Mouse (Mus musculus): Measurements from ENCODE around the gene Mepce.
A peak's percentile ranks its signal among the peaks of the same experiment; 100 is the strongest.
"Not testable (repeated sequence)": the region's sequence is repeated elsewhere in the genome, so short reads cannot be mapped to it uniquely, and the experiment has no call there.

The Mepce gene

GRCm38 (mm10) chr5:137758921-137759534 is 28.4 kb downstream of the Mepce start:
- DNase-seq (ENCODE audit: low spot score): no peak

DNA sequence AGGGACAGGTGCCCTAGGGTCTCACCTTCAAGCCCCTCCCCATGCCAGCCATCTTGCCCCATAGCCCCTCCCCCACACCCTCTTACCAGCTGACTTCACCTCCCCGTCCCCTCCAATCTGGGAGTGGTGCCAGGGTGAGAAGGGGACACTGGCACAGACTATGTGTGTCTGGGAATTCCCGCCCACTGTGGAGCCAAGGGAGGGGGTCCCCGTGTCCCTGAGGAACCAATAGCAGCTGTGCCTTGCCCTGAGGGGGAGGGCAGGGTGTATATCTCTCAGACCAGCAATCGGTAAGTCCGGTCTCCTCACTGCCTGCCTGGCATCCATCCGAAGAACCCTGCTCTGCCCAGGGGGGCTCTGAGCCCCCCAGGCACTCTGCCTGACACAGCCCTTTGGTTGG is 29.6 kb downstream of the Mepce start:
- DNase-seq (ENCODE audit: low spot score): no peak

GRCm38 (mm10) chr5:137756882-137757661 is 30.4 kb downstream of the Mepce start:
- DNase-seq (ENCODE audit: low spot score): peak; percentile 84

DNA sequence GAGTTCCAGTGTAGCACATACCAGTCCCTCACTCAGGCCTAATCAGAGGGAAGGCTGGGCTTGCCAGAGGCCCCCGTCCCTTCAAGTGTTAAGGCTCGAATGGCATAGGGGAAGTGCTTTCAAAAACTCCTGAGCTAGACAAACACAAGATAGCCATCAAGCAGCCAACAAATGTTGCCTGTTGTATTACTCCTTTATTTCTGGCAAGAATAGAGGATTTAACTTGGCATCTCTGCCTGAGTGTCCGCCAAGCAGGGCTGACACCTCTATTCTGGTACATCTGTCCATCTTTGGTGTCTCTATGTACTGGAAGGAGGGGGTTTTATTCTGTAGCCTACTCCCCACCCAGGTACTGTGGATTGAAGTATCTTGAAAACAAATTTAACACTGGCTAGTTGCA is 31.3 kb downstream of the Mepce start:
- no peak for DNase-seq (ENCODE audit: low spot score)

GRCm38 (mm10) chr5:137755425-137755824 is 32.0 kb downstream of the Mepce start:
- DNase-seq (ENCODE audit: low spot score): no peak

DNA sequence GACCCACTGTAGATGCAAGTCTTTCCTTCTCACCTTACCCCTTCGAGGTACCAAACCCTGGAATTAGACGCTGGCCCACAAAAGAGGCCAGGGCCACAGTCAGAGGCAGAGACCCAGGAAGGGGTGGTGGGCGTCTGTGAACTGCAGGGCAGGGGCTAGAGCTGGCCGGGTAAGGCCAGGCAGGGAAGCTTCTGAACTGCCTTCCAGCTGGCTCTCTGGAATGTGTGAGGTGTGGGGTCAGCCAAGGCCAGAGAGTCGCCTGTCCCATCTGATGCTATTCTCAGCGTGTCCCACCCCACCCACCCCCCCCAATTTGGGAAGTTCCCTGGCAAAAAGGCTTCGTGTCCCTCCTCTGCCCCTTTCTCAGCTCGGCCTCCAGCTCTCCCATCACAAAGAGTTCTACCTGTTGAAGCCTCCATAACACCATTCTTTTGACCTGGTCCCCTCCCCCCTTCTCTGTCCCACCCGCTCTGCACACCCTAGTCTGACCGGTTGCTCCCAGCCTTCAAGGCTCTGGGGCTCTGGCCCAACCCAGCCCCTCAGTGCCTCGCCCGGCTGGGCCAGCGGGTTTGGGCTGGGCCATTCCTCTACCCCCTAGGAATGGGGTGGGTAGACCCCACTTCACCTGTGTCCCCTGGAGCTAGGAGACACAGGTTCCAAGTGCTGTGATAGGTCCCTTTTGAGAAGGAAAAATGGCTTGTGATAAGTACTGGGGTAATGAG is 34.2 kb downstream of the Mepce start:
- DNase-seq (ENCODE audit: low spot score): no peak

DNA sequence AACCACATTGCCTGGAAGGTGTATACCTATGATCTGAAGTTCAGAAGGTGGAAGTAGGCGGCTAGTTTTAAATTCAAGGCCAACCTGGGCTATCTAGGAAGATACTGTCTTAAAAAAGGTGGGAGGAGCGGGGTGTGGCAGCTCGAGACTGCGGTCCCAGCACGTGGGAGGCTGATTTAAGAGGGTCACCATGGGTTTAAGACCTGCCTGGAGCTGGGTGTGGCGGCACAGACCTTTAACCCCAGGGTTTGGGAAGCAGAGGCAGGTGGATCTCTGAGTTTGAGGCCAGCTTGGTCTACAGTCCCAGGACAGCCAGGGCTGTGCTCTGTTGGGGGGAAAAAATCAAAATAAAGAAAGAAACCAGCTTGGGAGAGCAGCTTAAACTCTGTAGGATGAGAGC is 35.5 kb downstream of the Mepce start:
- DNase-seq (ENCODE audit: low spot score): no peak

GRCm38 (mm10) chr5:137751221-137751887 is 36.1 kb downstream of the Mepce start:
- no peak for DNase-seq (ENCODE audit: low spot score)

GRCm38 (mm10) chr5:137750212-137750611 is 37.2 kb downstream of the Mepce start:
- not testable (repeated sequence) for DNase-seq (ENCODE audit: low spot score)

DNA sequence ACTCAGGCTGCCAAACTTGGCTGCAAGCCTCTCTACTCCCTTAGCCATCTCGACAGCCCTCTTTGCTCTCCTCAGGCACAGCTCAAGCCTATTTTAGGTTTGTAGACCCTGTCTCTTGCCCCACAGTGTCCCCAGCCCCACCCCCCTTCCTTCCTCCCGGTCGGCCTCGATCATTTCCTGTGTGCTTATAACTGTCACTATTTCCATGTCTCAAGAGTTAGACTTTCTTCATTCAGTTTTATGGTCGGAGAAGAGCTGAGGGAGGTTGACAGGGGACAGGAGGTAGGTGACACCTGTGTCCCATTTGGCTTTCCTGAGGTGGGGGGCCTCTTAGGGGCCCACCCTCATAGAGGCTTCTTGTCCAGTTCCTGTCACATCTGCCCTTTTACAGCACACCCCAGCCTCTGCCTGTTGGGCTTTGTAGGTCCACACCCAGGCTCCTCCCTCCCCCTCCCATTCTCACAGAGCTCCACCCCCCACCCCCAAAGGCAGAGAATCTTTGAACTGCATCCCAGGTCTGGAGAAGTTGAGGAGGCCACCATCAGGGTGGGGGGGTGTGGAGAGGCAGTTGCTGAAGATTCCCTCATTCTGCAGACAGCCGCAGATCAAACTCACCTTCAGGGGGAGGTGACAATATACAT is 38.1 kb downstream of the Mepce start:
- no peak for DNase-seq (ENCODE audit: low spot score)

DNA sequence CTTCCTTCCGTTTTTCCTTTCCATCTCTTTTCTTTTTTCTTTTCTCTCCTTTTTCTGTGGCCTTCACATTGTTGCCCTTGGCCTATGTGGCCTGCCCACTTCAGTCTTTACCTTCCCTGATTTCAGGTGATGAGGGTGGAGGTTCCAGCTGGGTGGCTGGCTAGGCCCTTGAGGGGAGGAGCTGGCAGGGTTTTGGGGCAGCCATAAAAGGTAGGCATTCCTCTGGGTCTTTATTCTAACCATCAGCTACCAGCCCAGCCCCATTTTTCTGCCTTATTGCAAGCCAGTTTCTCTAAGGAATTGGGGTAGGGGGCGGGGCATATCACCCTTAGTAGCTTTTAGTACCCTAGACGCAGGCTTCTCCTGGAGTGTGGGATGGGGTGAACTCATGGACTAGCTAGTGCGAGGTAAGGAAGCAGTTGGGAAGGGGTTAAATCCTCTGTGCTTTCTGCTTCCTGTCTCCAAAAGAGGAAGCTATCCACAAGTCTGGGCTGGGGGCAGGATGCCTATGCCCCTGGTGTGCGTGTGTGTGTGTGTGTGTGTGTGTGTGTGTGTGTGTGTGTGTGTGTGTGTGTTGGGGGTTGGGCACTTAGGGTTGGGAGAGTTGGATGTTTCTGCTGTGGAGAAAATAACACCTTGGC is 39.2 kb downstream of the Mepce start:
- no peak for DNase-seq (ENCODE audit: low spot score)

DNA sequence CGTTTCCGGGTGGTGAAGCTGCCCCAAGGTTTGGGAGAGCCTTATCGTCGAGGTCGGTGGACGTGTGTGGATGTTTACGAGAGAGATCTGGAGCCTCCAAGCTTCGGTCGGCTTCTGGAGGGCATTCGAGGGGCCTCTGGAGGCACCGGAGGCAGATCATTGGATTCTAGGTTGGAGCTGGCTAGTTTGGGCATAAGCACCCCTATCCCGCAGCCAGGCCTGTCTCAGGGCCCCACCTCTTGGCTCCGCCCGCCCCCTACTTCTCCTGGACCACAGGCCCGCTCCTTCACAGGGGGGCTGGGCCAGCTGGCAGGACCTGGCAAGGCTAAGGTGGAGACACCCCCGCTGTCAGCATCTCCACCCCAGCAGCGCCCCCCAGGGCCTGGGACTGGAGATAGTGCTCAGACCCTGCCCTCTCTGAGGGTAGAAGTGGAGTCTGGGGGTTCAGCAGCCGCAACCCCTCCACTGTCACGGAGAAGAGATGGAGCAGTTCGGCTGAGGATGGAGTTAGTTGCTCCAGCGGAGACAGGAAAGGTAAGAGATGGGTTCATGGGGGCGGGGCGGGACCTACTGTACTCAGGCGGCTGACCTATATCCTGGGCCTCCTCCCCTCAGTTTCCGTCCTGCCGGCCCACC is 40.0 kb downstream of the Mepce start:
- DNase-seq (ENCODE audit: low spot score): no peak

DNA sequence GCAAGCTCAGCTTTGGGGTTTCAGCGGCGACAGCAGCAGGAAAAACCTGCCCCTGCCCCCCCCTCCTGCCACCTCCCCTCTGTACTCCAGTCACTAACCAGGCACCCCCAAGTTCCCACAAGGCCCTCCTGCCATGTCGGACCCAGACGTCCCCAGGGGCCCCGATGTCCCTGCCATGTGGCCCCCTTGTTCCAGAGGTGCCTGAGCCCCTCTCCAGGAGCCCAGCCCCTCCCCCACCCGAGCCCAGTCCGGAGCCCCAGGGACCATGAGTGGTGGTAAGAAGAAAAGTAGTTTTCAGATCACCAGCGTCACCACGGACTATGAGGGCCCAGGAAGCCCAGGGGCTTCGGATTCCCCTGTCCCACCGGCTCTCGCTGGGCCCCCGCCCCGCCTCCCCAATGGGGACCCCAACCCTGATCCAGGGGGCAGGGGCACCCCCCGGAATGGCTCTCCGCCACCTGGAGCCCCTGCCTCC is 40.6 kb downstream of the Mepce start:
- DNase-seq (ENCODE audit: low spot score): no peak

GRCm38 (mm10) chr5:137746282-137746850 is 41.1 kb downstream of the Mepce start:
- peak; percentile 69 for DNase-seq (ENCODE audit: low spot score)

DNA sequence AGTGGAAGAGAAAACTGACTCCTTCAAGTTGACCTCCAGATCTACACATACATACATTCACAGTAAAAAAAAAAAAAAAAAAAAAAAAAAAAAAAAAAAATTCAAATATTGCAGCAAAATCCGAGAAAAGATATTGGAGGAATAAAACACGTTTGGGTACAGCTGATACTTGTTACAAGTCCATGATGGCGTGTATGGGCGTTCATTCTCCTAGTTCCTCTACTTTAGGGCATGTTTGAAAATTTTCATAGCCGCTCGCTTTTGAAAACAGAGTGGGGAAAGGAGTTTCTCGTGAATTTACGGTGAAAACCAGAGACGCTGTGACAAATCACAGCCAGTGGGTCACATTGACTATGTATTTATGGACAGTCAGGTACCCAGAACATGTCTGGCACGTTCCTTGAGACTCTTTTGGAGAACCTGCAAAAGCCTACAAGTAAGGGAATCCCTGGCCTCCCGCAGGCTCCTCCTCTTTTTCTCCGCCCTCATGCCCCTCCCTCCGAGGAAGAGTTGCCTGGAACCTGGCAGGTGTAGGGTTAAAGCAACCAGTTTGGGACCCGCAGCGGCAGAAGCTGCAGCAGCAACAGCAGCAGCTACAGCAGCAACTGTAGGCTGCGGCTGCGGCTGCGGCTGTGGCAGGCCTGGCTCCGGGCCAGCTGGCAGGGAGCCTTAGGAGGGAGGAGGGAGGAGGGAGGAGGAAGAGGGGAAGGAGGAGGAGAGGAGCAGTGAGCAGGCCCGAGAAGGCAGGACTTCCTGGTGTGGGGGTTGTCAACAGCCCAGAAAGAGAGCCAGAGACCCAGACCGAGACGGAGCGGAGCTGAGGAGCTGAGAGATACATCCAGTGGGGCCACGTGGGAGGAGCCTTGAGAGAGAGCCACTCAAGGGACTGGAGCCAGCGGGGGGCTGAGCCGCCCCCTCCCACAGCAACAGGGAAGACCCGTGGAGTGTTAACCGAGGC is 42.0 kb downstream of the Mepce start, which contains the start of gene Tsc22d4:
Gene Tsc22d4 (plus strand): TSS at position 517 of the 958 bp plus-strand sequence.
- peak; percentile 78 for DNase-seq (ENCODE audit: low spot score)

DNA sequence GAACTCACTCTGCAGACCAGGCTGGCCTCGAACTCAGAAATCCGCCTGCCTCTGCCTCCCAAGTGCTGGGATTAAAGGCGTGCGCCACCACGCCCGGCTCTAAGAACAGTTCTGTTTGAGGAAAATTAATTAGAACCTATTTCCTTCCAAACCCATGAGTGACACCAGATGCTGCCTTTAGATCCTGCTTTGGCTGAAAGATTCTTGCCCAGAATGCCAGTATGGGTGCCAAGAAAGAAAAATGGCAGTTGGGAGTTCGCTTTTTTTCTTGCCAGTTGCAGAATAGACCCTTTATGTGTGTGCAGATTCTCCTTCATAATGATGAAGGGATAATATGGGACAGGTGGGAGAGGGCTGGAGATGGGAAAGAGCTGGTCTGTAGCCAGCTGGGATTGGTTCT is 43.3 kb downstream of the Mepce start:
- DNase-seq (ENCODE audit: low spot score): no peak

GRCm38 (mm10) chr5:137742836-137743235 is 44.6 kb downstream of the Mepce start:
- no peak for DNase-seq (ENCODE audit: low spot score)

GRCm38 (mm10) chr5:137742048-137742447 is 45.4 kb downstream of the Mepce start:
- DNase-seq (ENCODE audit: low spot score): no peak
